Mouse (Mus musculus): ENCODE results near the gene Snapin. TPM values are rescaled to one million over a fixed set of nuclear protein-coding genes. Genes with fewer than 3 reads are reported as not detected.

The Snapin gene
- polyA plus RNA-seq (2015; fragmentation: Nextera tagmentation; extraction: Ambion mirVana) = 73.9 and 80.1 TPM in 2 replicates

GRCm38 (mm10) chr3:90490696-90491256, at the start of gene Snapin:
Gene Snapin, minus strand, starts transcription at chr3:90491033.
- Histone ChIP-seq H3K27me3 (ENCODE audit: insufficient read depth, low read length) (no peaks in the 10 kb centered on the region), H3K4me2 (replicated peaks; ENCODE audit: low read depth, low read length) (peak within 1 kb of the TSS; percentile 69), H3K4me1 (ENCODE audit: insufficient read depth, low read length) (peaks cover 6% of the 10 kb centered on the region), H3K36me3 (ENCODE audit: insufficient read depth, low read length) (peaks cover 31% of the 10 kb centered on the region), H3K9me3 (ENCODE audit: low read length) (no peaks in the 10 kb centered on the region), H3K9ac (replicated peaks; ENCODE audit: low read length) (peak within 1 kb of the TSS; percentile 86), H3K4me3 (ENCODE audit: low read length) (peak within 1 kb of the TSS; percentile 91), H3K27ac (ENCODE audit: low read length) (peak within 1 kb of the TSS; percentile 77)
- under 1% methylated on average over 37 of the region's 37 CpGs for WGBS
- peak; percentile 97 for ATAC-seq (ENCODE audit: low FRiP score, low TSS enrichment)

- Histone ChIP-seq H3K36me3 (ENCODE audit: insufficient read depth, low read length) (no peaks in the 10 kb centered on the region), H3K9me3 (ENCODE audit: low read length) (no peaks in the 10 kb centered on the region), H3K9ac (replicated peaks; ENCODE audit: low read length) (peak overlapping the region; percentile 69), H3K27me3 (ENCODE audit: insufficient read depth, low read length) (no peaks in the 10 kb centered on the region), H3K4me2 (replicated peaks; ENCODE audit: low read depth, low read length) (peak overlapping the region; percentile 48), H3K4me3 (ENCODE audit: low read length) (peak overlapping the region; percentile 41), H3K27ac (ENCODE audit: low read length) (peak overlapping the region; percentile 96), H3K4me1 (ENCODE audit: insufficient read depth, low read length) (peaks cover 36% of the 10 kb centered on the region)
- WGBS = 66% methylated on average over 5 of the region's 5 CpGs
- ATAC-seq (ENCODE audit: low FRiP score, low TSS enrichment) = no peak
Observed at GRCm38 (mm10) chr3:90537905-90538296, 47.1 kb upstream of the Snapin start.

GRCm38 (mm10) chr3:90537141-90537904, 46.5 kb upstream of the Snapin start, which contains the start of gene S100a16:
Gene S100a16, plus strand, starts transcription at chr3:90537254.
- Histone ChIP-seq H3K9me3 (ENCODE audit: low read length) (no peaks in the 10 kb centered on the region), H3K4me2 (replicated peaks; ENCODE audit: low read depth, low read length) (peak within 1 kb of the TSS; percentile 48), H3K4me1 (ENCODE audit: insufficient read depth, low read length) (peaks cover 33% of the 10 kb centered on the region), H3K36me3 (ENCODE audit: insufficient read depth, low read length) (no peaks in the 10 kb centered on the region), H3K27me3 (ENCODE audit: insufficient read depth, low read length) (no peaks in the 10 kb centered on the region), H3K4me3 (ENCODE audit: low read length) (peak within 1 kb of the TSS; percentile 41), H3K9ac (replicated peaks; ENCODE audit: low read length) (peak within 1 kb of the TSS; percentile 69), H3K27ac (ENCODE audit: low read length) (peak within 1 kb of the TSS; percentile 96)
- peak; percentile 93 for ATAC-seq (ENCODE audit: low FRiP score, low TSS enrichment)
- WGBS = 35% methylated on average over 10 of the region's 10 CpGs

GRCm38 (mm10) chr3:90535446-90535845, 44.6 kb upstream of the Snapin start:
- no peaks in the 10 kb centered on the region for H3K9me3 ChIP-seq (ENCODE audit: low read length)
- no peak overlapping the region for H3K4me3 ChIP-seq (ENCODE audit: low read length)
- H3K4me1 ChIP-seq (ENCODE audit: insufficient read depth, low read length) = peaks cover 24% of the 10 kb centered on the region
- H3K27me3 ChIP-seq (ENCODE audit: insufficient read depth, low read length) = no peaks in the 10 kb centered on the region
- no peaks in the 10 kb centered on the region for H3K36me3 ChIP-seq (ENCODE audit: insufficient read depth, low read length)
- no peak overlapping the region for H3K9ac ChIP-seq (replicated peaks; ENCODE audit: low read length)
- 67% methylated on average over 1 of the region's 1 CpGs for WGBS
- H3K4me2 ChIP-seq (replicated peaks; ENCODE audit: low read depth, low read length) = no peak overlapping the region
- H3K27ac ChIP-seq (ENCODE audit: low read length) = no peak overlapping the region
- no peak for ATAC-seq (ENCODE audit: low FRiP score, low TSS enrichment)

- Histone ChIP-seq H3K4me1 (ENCODE audit: insufficient read depth, low read length) (peaks cover under 1% of the 10 kb centered on the region; the same call in 1 of the 2 replicates), H3K9ac (replicated peaks; ENCODE audit: low read length) (no peak overlapping the region), H3K27me3 (ENCODE audit: insufficient read depth, low read length) (no peaks in the 10 kb centered on the region), H3K36me3 (ENCODE audit: insufficient read depth, low read length) (no peaks in the 10 kb centered on the region), H3K9me3 (ENCODE audit: low read length) (no peaks in the 10 kb centered on the region), H3K4me2 (replicated peaks; ENCODE audit: low read depth, low read length) (no peak overlapping the region), H3K27ac (ENCODE audit: low read length) (no peak overlapping the region), H3K4me3 (ENCODE audit: low read length) (no peak overlapping the region)
- ATAC-seq (ENCODE audit: low FRiP score, low TSS enrichment) = no peak
- WGBS = 61% methylated on average over 5 of the region's 5 CpGs
Observed at GRCm38 (mm10) chr3:90531713-90532112, 40.9 kb upstream of the Snapin start.

GRCm38 (mm10) chr3:90527291-90527873, 36.5 kb upstream of the Snapin start:
- Histone ChIP-seq H3K4me3 (ENCODE audit: low read length) (no peak overlapping the region), H3K9me3 (ENCODE audit: low read length) (no peaks in the 10 kb centered on the region), H3K27me3 (ENCODE audit: insufficient read depth, low read length) (no peaks in the 10 kb centered on the region), H3K36me3 (ENCODE audit: insufficient read depth, low read length) (0 out of 2 replicates have a peak, but pooled peaks cover 4% of the 10 kb centered on the region), H3K27ac (ENCODE audit: low read length) (no peak overlapping the region), H3K4me1 (ENCODE audit: insufficient read depth, low read length) (no peaks in the 10 kb centered on the region; the same call in 1 of the 2 replicates), H3K4me2 (replicated peaks; ENCODE audit: low read depth, low read length) (no peak overlapping the region), H3K9ac (replicated peaks; ENCODE audit: low read length) (no peak overlapping the region)
- 88% methylated on average over 7 of the region's 7 CpGs for WGBS
- no peak for ATAC-seq (ENCODE audit: low FRiP score, low TSS enrichment)

GRCm38 (mm10) chr3:90526580-90526979, 35.7 kb upstream of the Snapin start, which contains the start of gene S100a14:
Gene S100a14, plus strand, starts transcription at chr3:90526856.
- no peak within 1 kb of the TSS for H3K4me2 ChIP-seq (replicated peaks; ENCODE audit: low read depth, low read length)
- H3K27ac ChIP-seq (ENCODE audit: low read length) = no peak within 1 kb of the TSS
- no peaks in the 10 kb centered on the region for H3K9me3 ChIP-seq (ENCODE audit: low read length)
- WGBS = 50% methylated on average over 5 of the region's 5 CpGs
- peak; percentile 71 for ATAC-seq (ENCODE audit: low FRiP score, low TSS enrichment)
- no peaks in the 10 kb centered on the region for H3K27me3 ChIP-seq (ENCODE audit: insufficient read depth, low read length)
- H3K4me3 ChIP-seq (ENCODE audit: low read length) = no peak within 1 kb of the TSS
- H3K4me1 ChIP-seq (ENCODE audit: insufficient read depth, low read length) = no peaks in the 10 kb centered on the region; the same call in 1 of the 2 replicates
- H3K9ac ChIP-seq (replicated peaks; ENCODE audit: low read length) = no peak within 1 kb of the TSS
- H3K36me3 ChIP-seq (ENCODE audit: insufficient read depth, low read length) = 0 out of 2 replicates have a peak, but pooled peaks cover 4% of the 10 kb centered on the region

GRCm38 (mm10) chr3:90526076-90526475, 35.2 kb upstream of the Snapin start:
- Histone ChIP-seq H3K4me2 (replicated peaks; ENCODE audit: low read depth, low read length) (no peak overlapping the region), H3K27me3 (ENCODE audit: insufficient read depth, low read length) (no peaks in the 10 kb centered on the region), H3K4me1 (ENCODE audit: insufficient read depth, low read length) (no peaks in the 10 kb centered on the region; the same call in 1 of the 2 replicates), H3K9ac (replicated peaks; ENCODE audit: low read length) (no peak overlapping the region), H3K27ac (ENCODE audit: low read length) (no peak overlapping the region), H3K4me3 (ENCODE audit: low read length) (no peak overlapping the region), H3K9me3 (ENCODE audit: low read length) (no peaks in the 10 kb centered on the region), H3K36me3 (ENCODE audit: insufficient read depth, low read length) (0 out of 2 replicates have a peak, but pooled peaks cover 4% of the 10 kb centered on the region)
- 76% methylated on average over 2 of the region's 2 CpGs for WGBS
- no peak for ATAC-seq (ENCODE audit: low FRiP score, low TSS enrichment)

- Histone ChIP-seq H3K9ac (replicated peaks; ENCODE audit: low read length) (no peak overlapping the region), H3K9me3 (ENCODE audit: low read length) (no peaks in the 10 kb centered on the region), H3K36me3 (ENCODE audit: insufficient read depth, low read length) (0 out of 2 replicates have a peak, but pooled peaks cover 4% of the 10 kb centered on the region), H3K4me1 (ENCODE audit: insufficient read depth, low read length) (no peaks in the 10 kb centered on the region; the same call in 1 of the 2 replicates), H3K27ac (ENCODE audit: low read length) (no peak overlapping the region), H3K27me3 (ENCODE audit: insufficient read depth, low read length) (no peaks in the 10 kb centered on the region), H3K4me2 (replicated peaks; ENCODE audit: low read depth, low read length) (no peak overlapping the region), H3K4me3 (ENCODE audit: low read length) (no peak overlapping the region)
- WGBS = 49% methylated on average over 4 of the region's 4 CpGs
- ATAC-seq (ENCODE audit: low FRiP score, low TSS enrichment) = no peak
Observed at GRCm38 (mm10) chr3:90525421-90525820, 34.6 kb upstream of the Snapin start.
